16 mouse cellular contexts compared by ENCODE assay signal in the genomic region with DNA sequence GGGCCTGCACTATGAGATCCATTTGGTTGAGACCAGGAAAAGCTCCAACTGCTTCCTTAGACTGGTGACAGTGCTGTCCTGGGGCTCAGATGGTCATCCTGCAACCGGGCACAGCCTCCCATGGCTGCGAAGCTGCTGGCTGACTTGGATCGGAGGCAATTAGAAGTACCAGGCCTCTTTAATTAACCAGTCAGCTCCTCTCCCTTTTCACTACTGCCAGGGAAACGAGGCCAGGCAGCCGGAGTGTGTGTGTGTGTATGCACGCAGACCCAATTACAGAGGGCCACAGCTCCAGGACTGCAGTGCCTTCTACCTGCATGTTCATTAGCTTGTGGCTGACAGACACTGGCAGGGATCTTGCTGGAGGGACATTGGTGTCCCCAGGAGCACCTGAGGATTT. TPM values are rescaled to one million over a fixed set of nuclear protein-coding genes. Genes with fewer than 3 reads are reported as not detected.
DNase-seq lines count a peak whose midpoint lies in the region; ATAC-seq lines count a peak whose summit lies in the region.
"Had no signal": no experiment of that assay in that cellular context is flagged by ENCODE, and none has a peak within 500 bp of the region (broad histone marks: within the 10 kb centered on the region; RNA-seq: fewer than 3 reads in every experiment).

No protein-coding gene starts in this region.

- no peaks in the 10 kb centered on the region for H3K36me3 ChIP-seq in hindbrain, embryonic 16.5 days (ENCODE audit: control insufficient read depth, insufficient read depth, low read length)
- H3K36me3 ChIP-seq: heart, embryonic 15.5 days; liver, embryonic 13.5 days had no signal

- H3K4me2 ChIP-seq in hindbrain, embryonic 16.5 days (ENCODE audit: low read length): no peak overlapping the region
- H3K4me2 ChIP-seq: heart, embryonic 15.5 days; liver, embryonic 13.5 days had no signal

- peak; percentile 44 to 50 for DNase-seq in cerebellum, postnatal 25 days
- no peak for DNase-seq in cerebellum, adult 11-12 months
- DNase-seq in right cerebral cortex, postnatal 10 days (ENCODE audit: low spot score in 2 of 2): peak; percentile 45 to 52
- no peak for DNase-seq in right cerebral cortex, postnatal 36 days (ENCODE audit: low spot score in 2 of 2)
- DNase-seq in retina, postnatal 1 day: peak; percentile 72
- DNase-seq in urinary bladder, postnatal 25 days (ENCODE audit: low spot score): no peak
- DNase-seq in gastrocnemius, postnatal 25 days: no peak
- DNase-seq: adrenal gland, postnatal 10 days; kidney, adult 8-10 months; kidney, postnatal 36 days; liver, embryonic 13.5 days; right cerebral cortex, postnatal 25 days; thymus, adult 2 months had no signal

- peaks cover 15% of the 10 kb centered on the region for H3K4me1 ChIP-seq in hindbrain, embryonic 16.5 days (ENCODE audit: control insufficient read depth, insufficient read depth, low read depth, low read length)

- ATAC-seq in hindbrain, embryonic 16.5 days: peak; percentile 44; the same call in 1 of the 2 replicates

- no peaks in the 10 kb centered on the region for H3K27me3 ChIP-seq in hindbrain, embryonic 16.5 days (replicated peaks; ENCODE audit: control insufficient read depth, insufficient read depth, low read length)
- H3K27me3 ChIP-seq: heart, embryonic 15.5 days; liver, embryonic 13.5 days had no signal

- no peaks in the 10 kb centered on the region for H3K9me3 ChIP-seq in hindbrain, embryonic 16.5 days (ENCODE audit: control insufficient read depth, low read length)
- H3K9me3 ChIP-seq: heart, embryonic 15.5 days; liver, embryonic 13.5 days had no signal

- H3K9ac ChIP-seq in hindbrain, embryonic 16.5 days (ENCODE audit: low read depth, low read length): no peak overlapping the region
- H3K9ac ChIP-seq: heart, embryonic 15.5 days; liver, embryonic 13.5 days had no signal

- H3K27ac ChIP-seq in hindbrain, embryonic 16.5 days (ENCODE audit: low read depth, low read length): no peak overlapping the region
- H3K27ac ChIP-seq: heart, embryonic 15.5 days; liver, embryonic 13.5 days had no signal

- no peak overlapping the region for H3K4me3 ChIP-seq in hindbrain, embryonic 16.5 days (ENCODE audit: low read length)
- H3K4me3 ChIP-seq: heart, embryonic 15.5 days; liver, embryonic 13.5 days had no signal

- WGBS in hindbrain, embryonic 16.5 days: 38% methylated on average over 6 of the region's 6 CpGs

RNA-seq across cellular contexts. Expression of a gene that starts 36.9 kb away (rescaled TPM):
- polyA plus RNA-seq in hindbrain, embryonic 16.5 days (2015; fragmentation: Nextera tagmentation; extraction: Ambion mirVana): 3.1 and 3.4 TPM in 2 replicates
- 1 to 10 TPM; 8.2 to 8.6 TPM for total RNA-seq in gastrocnemius, postnatal 25 days (2021)
- total RNA-seq: granulocyte monocyte progenitor cell, adult 5-6 weeks had no signal

Comparison
In these comparisons a context has a peak if more than half of its experiments do, and no peak if none do; other contexts are left out.
1. DNase-seq: peak in cerebellum, postnatal 25 days (2 of 2), right cerebral cortex, postnatal 10 days (2 of 2) and retina, postnatal 1 day (single experiment); none in cerebellum, adult 11-12 months (single experiment), right cerebral cortex, postnatal 36 days (0 of 2), urinary bladder, postnatal 25 days (single experiment) and gastrocnemius, postnatal 25 days (single experiment).